Mouse (Mus musculus): Measurements from ENCODE around the gene Cinp.

GRCm38 (mm10) chr12:110870107-110870506, 18.8 kb downstream of the Cinp start:
- TF ChIP-seq USF1 (IDR thresholded peaks at IDR 0.05; ENCODE audit: low read depth) (no peak), MAX (IDR thresholded peaks at IDR 0.05) (no peak), CTCF (IDR thresholded peaks at IDR 0.05; ENCODE audit: control insufficient read depth, insufficient read depth, insufficient read length) (no peak), MYOD1 (IDR thresholded peaks at IDR 0.05; ENCODE audit: control insufficient read depth, insufficient read length, low read depth) (no peak), MYOG (IDR thresholded peaks at IDR 0.05; ENCODE audit: control insufficient read depth, extremely low read depth, insufficient read length) (no peak), CEBPB (IDR thresholded peaks at IDR 0.05; ENCODE audit: low read depth) (no peak), FOSL1 (IDR thresholded peaks at IDR 0.05; ENCODE audit: insufficient read depth, low read length, poor library complexity, severe bottlenecking) (no peak)
